Mouse (Mus musculus): ENCODE data around the gene Mpg.

DNA sequence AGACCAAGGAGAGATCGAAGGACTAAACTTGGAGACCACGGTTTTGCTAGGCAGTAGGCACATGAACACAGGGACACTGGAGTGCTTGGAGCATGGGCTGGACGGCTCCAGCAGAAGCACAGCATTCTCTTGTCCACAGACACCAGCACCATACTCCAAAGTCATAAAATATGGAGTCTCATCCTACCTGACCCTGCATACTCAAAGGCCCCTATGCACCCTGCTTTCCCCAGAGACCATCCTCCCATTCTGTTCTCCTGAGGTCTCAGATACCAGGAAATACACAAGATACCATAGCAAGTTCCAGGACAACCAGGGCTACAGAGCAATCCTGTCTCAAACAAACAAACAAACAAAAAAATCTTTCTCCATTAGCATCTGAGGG lies 11.1 kb downstream of the Mpg start:
- TF ChIP-seq POLR2A (IDR thresholded peaks at IDR 0.05; ENCODE audit: insufficient read depth, low read depth, low read length) (no peak), CTCF (IDR thresholded peaks at IDR 0.05; ENCODE audit: insufficient read depth, low read depth, low read length) (no peak)
